Mouse (Mus musculus) neutrophil, adult 65 days (primary cell): ENCODE data around the gene Cphx3. TPM values are rescaled to one million over a fixed set of nuclear protein-coding genes. Genes with fewer than 3 reads are reported as not detected.

Experiments used
- total RNA-seq: library from RNA; stranded (reverse); gene quantifications from 2 replicates; pipeline ENCODE4 v1.2.4, GENCODE M21; 2023

Gene Cphx3
- total RNA-seq, result not detected in 2 replicates

GRCm38 (mm10) chr14:26081997-26082396 is at the start of gene Cphx3:
Gene Cphx3 (plus strand): TSS chr14:26082297.

GRCm38 (mm10) chr14:26042611-26043010 is 39.5 kb upstream of the Cphx3 start, which contains the start of gene Gm9780:
Gene Gm9780 (minus strand): TSS chr14:26042711.

GRCm38 (mm10) chr14:26067325-26067633 is 14.8 kb upstream of the Cphx3 start, which contains the start of gene Tmem254c:
Gene Tmem254c (minus strand): TSS chr14:26067355.

GRCm38 (mm10) chr14:26081216-26081615 is 881 bp upstream of the Cphx3 start, which contains the start of gene Cphx2:
Gene Cphx2 (plus strand): TSS chr14:26081516.

GRCm38 (mm10) chr14:26118150-26118549 is 36.1 kb downstream of the Cphx3 start, which contains the start of gene Duxbl2:
Gene Duxbl2 (plus strand): TSS chr14:26118349.

GRCm38 (mm10) chr14:26182380-26182779 is 100.3 kb downstream of the Cphx3 start, which contains the start of gene Plac9b:
Gene Plac9b (minus strand): TSS chr14:26182480.

GRCm38 (mm10) chr14:26206926-26207247 is 124.8 kb downstream of the Cphx3 start, which contains the start of gene Tmem254b:
Gene Tmem254b (minus strand): TSS chr14:26207041.

GRCm38 (mm10) chr14:26257756-26258617 is 175.9 kb downstream of the Cphx3 start, which contains the start of gene Duxbl3:
Gene Duxbl3 (plus strand): TSS chr14:26257962.

Other genes starting within 250 kb of the Cphx3 start
- gene Anxa11, start 240.1 kb upstream of the Cphx3 start, total RNA-seq, result 442 and 511 TPM in 2 replicates
- gene Plac9a, start 179.2 kb upstream of the Cphx3 start, total RNA-seq, result not detected in 2 replicates
- 1.2 and 4.0 TPM in 2 replicates for gene Tmem254a, start 154.6 kb upstream of the Cphx3 start, total RNA-seq
- not detected in 2 replicates for gene Cphx1, start 144.0 kb upstream of the Cphx3 start, total RNA-seq
- gene Duxbl1, start 103.7 kb upstream of the Cphx3 start, total RNA-seq, result not detected in 2 replicates
- not detected in 2 replicates for gene Gm9780, start 39.6 kb upstream of the Cphx3 start, total RNA-seq
- gene Tmem254c, start 14.9 kb upstream of the Cphx3 start, total RNA-seq, result 4.0 TPM in 1 of 2 replicates, not detected in the other
- not detected in 2 replicates for gene Cphx2, start 781 bp upstream of the Cphx3 start, total RNA-seq
- gene Duxbl2, start 36.1 kb downstream of the Cphx3 start, total RNA-seq, result not detected in 2 replicates
- gene Plac9b, start 100.2 kb downstream of the Cphx3 start, total RNA-seq, result not detected in 2 replicates
- 5.5 and 7.2 TPM in 2 replicates for gene Tmem254b, start 124.7 kb downstream of the Cphx3 start, total RNA-seq
- not detected in 2 replicates for gene Duxbl3, start 175.7 kb downstream of the Cphx3 start, total RNA-seq